Mouse (Mus musculus) lung, postnatal 0 days (tissue): Measurements from ENCODE around the gene Tulp4.

Experiments
- CTCF ChIP-seq: IDR thresholded peaks from 2 replicates; pipeline ENCODE4 v1.5.1; 2016; ENCODE audit warnings: antibody characterized with exemption, mild to moderate bottlenecking
- EP300 ChIP-seq: IDR thresholded peaks from 2 replicates; pipeline ENCODE4 v1.6.1; 2016; ENCODE audit warnings: antibody characterized with exemption, mild to moderate bottlenecking, control low read depth

DNA sequence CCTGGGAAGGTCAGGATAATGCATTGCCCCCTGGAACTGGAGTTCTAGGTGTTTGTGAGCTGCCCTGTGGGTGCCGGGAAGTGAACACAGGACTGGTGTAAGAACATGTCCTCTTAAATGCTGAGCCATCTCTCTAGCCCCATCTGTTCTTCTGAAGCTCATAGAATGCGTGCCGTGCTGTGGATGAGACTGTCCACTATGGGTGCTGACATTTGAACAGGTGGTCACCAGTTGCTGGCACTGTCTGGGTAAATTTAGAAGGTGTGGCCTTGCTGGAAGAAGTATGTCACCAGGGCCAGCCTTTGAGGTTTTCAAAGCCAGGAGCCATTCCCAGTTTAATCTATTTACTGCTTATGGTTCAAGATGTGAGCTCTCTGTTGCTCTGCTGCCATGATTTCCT is 4.0 kb upstream of the Tulp4 start:
- TF ChIP-seq EP300 (no peak), CTCF (no peak)
